Mouse (Mus musculus): ENCODE measurements around the gene Cpz.

Cpz gene

DNA sequence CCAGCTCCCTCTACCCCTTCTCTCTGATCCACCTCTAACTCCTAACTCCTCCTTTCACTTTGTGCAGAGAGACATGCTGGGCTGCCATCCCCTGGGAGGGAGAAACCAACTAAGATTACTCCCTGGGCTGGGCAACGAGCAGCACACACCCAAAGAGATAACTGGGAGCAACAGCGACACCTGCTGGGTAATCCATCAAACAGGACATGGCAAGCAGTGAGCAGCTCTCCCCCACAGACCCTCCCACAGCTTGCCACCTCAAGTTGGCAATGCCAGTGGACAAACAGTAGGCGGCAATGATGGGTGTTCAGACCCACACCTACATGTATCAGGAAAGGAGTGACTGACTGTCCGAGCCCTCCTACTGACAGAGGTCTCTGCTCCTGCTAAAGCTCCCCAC, 4.9 kb upstream of the Cpz start:
- no peak for DNase-seq (ENCODE audit: low spot score)

DNA sequence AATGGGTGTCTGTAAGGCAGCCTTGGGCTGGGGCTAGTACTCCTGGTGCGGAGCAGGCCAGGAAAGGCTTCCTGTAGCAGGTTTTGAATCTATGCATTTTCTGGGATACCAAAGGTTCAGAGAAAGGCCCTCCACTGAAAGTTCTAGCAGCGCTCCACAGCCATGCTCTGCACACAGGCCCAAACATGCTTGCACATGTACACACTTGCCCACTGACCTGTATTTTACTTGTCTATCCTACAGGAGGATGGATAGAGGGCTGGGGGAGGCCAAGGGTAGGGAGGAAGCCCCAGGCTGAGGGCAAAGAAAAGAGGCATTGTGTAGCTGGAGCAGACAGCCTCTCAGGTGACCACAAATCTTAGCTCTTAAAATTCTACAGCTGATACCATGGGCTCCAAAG, 1.1 kb downstream of the Cpz start:
- no peak for DNase-seq (ENCODE audit: low spot score)

DNA sequence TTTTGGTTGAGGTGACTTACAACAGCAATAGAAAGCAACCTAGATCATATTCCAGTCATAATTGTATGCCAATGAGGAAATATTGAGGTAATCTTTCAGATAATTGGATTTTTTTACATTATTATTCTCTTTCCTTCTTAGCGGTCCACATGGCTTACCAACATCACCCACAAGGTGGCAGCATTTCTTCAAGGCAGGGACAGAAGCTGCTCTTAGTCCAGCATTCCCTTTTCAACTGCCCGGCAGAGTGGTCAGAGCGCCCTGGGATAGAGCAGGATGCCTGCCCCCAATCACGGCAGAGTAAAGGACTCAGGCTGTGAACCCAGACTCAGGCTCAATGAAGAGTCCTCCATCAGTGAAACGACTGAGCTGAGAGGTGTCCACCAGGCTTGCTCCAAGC, 1.8 kb downstream of the Cpz start:
- no peak for DNase-seq (ENCODE audit: low spot score)

DNA sequence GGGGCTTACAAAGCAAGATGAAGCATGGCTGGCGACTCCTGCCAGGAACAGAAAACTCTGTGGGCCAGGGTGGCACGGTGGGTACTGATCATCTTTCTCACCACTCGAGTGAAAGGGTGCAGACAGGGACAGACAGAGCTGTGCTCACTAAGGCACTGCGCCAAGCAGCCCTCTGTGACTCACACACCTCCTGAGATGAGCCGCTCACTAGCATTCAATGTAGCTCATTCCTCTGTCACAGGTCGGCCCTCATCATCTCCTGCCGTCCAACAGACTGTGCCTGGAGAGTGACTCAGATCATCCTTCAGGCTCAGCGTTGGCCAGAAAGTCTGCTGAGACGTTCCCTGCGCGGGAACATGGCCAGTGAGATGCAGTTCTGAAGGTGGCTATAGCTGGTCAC, 8.7 kb downstream of the Cpz start:
- DNase-seq (ENCODE audit: low spot score): no peak

DNA sequence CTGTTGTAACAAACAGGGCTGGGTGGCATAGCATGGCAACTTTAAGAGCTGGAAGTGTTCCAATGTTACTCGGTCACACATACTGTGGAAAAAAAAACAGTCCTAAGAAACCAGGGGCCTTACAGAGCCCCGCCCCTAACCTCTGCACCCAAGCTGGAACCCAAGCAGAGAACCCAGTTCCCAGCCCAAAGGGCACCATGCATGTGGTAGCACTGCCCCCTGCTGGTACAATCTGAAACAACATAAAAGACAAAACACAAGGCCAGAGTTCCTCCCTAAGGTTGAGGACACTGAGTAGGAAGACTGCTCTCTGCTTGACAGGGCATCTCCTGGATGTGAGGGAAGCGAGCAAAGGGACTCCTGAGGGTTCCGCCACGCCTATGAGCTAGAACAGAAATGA, 14.9 kb downstream of the Cpz start:
- DNase-seq (ENCODE audit: low spot score): no peak

DNA sequence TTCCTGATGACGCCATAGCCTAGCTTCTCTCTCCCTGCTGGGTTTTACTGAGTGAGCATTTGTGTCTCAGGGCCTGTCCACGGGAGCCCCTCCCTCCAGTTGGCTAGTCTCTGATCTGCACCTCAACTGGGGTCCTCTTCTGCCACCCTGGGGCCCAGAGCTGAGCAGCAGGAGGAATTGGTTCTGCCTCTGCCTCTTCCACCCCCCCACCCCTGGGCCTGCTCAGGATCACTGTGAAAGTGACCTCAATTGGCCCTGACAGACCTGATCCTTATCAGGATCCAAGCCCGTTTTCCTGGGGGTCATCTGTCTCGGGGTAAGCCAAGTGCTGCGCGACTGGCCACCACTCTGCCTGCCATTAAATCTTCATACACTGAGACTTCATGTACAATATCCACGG, 20.5 kb downstream of the Cpz start:
- no peak for DNase-seq (ENCODE audit: low spot score)

DNA sequence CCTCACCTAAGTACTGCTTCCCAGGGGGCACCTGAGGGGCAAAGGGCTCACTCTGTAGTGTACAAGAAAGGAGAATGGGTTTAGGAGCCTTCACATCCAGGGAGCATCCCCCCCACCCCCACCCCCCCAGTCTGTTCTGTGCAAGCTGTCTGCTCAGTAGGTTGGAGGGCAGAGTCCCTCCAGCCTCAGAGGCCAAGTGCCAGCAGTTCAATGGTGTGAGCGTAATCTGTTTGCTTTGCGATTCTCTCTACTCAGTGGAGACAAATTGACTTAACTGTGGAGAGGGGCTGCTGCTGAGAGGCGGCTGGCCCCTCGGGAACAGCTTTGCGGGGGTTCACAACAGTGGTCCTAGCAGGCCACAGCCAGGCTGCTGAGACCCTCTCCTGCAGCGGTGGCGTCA, 28.2 kb downstream of the Cpz start:
- no peak for DNase-seq (ENCODE audit: low spot score)

DNA sequence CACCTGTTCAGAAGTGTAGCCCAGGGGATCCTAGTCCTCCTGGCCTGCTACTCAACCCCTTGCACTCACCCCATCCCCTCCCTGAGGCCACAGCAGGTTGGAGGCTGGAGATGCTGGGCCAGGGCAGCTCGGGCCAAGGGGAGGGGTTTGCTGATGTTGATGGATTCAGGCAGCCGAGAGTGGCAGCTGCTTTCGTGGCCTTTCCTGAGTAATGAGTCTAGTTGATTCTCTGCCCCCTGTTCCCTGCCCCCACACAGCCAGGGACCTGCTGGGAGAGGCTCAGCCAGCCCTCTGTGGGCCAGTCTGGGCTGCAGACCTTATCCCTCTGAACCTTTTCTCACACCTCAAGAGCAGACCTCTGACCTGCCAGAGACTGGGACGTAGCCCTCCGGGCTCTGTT, 29.5 kb downstream of the Cpz start:
- DNase-seq (ENCODE audit: low spot score): no peak

DNA sequence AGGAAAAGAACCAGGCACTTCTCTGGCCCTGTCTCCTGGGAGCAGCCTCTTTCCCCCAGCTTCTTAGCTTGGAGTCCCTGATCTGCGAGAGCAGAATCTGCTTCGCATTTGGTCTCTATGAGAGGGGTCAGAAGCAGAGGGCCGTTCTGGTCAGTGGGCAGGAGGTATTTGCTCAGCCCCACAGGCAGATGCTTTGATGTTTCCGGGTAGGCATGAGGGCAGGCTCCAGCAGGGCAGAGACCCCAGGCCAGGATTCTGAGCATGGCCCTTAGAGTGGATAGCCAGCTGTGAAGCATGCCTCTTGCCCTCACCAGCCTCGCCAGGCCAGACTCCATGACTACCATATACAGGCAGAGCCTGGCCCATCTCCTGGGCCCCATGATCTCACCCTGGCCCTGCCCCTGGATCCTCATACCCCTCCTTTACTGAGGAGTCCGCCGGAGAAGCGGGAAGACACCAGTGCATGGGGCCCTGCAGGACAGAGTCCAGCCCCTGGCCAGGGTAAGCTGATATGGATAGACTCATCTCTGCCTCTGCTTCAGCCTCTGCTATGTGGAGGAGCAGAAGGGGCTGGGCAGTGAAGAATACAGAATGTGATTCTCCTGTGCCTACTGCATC, 30.6 kb downstream of the Cpz start:
- DNase-seq (ENCODE audit: low spot score): no peak

DNA sequence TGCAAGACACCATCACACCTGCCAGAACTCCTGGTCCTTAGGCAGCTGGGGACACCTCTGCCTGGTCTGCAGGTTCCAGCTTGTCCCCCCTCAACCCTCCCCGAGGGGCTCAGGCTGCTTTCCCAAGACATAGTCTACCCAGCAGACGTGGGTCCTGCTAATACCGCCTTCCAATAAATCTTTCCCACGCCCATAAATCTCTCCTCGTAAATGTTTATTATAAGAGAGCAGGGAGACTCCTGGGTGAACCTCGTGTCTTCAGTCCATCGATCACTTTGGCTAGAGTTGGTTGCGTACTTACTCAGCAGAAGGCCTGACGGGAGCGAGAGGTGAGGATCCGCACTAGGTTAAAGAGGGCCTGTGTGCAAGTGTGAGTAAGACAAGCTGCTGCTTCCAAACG, 31.7 kb downstream of the Cpz start:
- no peak for DNase-seq (ENCODE audit: low spot score)

DNA sequence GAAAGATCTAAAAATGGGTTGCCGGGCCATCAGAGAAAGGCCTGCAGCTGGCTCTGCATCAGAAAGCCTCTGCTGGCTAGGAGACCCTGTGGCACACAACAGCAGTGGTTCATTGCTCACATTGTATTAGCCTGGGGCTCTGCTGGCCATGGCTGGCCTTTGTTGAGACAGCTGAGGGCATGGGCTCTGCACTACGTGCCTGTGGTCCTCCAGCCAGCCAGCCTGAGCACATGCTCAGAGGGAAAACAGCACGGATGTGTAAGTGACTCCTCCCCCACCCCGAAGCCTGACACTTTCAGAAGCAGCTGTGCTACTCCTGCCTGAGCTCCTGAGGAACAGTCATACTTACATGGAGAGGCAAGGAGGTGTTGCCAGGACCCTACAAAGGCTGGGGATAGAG, 46.0 kb downstream of the Cpz start:
- DNase-seq (ENCODE audit: low spot score): no peak

DNA sequence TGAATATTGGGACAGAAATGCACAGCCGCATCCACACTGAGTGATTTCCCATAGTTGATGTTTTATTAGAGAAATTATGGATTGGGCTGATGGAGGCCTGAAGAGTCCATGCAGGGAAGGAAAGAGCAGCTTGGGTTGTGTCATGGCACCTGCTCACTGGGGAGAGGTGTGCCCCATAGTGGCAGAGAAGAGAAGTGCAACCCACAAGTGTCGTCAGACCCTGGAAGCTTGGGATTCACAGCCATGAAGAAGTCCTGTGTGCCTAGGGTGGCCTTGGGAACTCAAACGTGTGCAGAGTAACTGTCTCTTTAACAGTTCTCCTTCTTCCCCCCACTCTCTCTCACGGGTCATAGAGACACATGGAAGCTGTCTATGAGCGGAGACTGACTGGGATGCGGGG, 50.3 kb downstream of the Cpz start:
- DNase-seq (ENCODE audit: low spot score): no peak

DNA sequence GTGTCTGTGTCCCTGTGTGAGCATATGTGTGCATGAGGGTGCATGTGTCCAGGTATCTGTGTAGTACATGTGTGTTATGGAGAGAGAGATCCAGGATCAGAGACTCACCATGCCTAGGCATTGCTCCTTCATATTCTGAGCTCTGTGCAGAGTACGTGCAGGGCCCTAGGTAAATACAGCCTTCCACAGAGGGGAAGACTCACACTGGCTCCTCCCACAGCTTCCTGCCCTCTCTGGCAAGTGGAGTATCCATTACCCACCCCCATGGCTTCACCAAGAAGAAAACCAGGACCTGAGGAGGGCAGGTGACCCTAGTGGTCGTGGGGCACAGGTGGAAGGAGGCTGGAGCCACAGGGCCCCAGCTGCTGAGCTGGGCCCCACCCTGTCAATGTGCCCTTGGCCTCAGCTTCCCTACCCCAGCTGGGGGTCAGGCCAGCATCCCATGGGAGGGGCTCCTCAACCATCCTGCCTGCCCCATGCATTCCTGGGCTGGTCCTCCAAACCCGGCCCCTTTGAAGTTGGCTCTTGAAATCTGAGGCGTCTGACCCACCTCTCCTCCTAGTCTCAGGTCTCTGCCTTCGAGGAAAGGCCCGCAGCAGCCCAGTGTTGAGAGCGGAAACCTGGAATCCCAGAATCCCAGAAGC, 54.5 kb downstream of the Cpz start:
- DNase-seq (ENCODE audit: low spot score): no peak

DNA sequence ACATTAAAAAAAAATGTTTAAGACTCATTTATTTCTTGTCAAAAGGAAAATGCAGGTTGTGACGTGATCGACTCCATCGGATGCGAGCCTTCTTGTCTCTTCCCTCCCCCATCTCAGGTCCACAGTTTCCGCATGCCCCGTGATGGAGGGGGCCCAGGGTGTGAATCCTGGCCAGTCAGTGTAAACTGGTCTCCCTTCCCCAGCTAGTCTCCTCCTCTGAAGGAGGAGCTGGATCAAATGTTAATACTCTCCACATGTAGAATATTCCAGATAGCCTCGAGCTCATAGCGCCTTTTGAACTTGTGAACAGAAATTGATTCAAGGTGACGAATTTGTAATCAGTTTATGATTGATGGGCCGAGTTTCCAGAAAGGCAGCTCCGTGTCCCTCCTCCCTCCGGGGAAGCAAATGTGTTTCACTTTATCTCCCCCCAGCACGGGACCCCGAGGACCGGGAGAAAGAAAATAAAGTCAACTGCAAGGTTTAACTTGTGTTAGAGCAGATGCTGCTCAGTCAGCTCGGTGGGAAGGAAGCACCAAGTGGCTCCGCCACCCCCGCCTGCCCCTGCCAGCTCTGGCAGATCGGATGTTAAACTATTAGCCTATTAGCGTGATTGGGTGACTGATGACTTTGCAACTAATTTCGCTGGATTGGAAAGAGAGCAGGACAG, 59.4 kb downstream of the Cpz start:
- no peak for DNase-seq (ENCODE audit: low spot score)

DNA sequence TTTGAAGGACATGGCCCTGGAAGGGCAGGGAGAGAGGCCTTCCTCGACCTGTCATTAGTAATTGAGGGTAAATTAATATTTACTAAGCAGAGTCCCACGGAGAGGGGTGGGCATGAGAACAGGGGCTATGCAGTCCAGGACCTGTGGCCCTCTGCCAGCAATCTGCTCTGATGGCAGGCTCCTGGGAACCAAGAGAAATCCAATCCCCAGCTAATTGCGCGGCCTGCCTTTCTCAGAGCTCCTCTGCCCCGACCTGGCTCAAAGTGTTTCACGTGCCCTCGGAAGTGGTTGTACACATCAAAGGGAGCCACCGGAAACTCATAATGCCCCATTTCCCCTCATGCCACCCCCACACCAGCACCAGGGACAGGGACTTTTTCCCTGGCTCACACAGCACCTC, 63.4 kb downstream of the Cpz start:
- no peak for DNase-seq (ENCODE audit: low spot score)

DNA sequence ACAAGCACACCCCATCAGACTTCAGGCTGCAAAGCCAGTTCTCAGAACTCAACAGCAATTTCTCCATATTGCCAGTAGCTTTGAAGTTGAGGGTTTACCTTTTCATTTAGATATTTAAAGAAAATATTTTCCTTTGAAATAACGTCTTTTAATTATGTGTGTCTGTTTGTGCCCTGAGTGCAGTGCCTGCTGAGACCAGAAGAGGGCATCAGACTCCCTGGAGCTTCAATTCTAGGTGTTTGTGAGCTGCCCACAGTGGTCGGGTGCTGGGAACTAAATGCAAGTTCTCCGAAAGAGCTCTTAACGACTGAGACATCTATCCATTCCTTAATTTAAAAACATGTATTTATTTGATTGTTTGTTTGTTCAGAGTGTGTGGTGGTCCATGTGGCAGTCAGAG, 65.7 kb downstream of the Cpz start:
- no peak for DNase-seq (ENCODE audit: low spot score)

DNA sequence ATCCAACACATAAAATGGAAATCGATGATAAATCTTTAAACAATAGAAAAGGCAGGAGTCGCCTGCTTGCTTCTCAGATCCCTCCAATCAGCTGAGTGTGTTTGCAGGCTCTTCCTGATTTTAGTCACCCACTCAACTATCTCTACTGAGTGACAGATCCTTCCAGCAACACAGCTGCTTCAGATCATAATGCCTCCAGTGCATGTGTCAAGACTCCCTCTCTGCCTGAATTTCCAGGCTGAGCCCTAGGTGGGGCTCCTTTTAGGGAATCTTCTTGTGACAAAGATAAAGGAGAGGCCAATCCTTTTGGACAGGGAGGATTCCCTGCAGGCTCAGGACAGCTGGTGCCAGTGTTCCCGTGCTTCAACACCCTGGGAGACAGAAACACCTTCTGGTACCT, 67.2 kb downstream of the Cpz start:
- no peak for DNase-seq (ENCODE audit: low spot score)

DNA sequence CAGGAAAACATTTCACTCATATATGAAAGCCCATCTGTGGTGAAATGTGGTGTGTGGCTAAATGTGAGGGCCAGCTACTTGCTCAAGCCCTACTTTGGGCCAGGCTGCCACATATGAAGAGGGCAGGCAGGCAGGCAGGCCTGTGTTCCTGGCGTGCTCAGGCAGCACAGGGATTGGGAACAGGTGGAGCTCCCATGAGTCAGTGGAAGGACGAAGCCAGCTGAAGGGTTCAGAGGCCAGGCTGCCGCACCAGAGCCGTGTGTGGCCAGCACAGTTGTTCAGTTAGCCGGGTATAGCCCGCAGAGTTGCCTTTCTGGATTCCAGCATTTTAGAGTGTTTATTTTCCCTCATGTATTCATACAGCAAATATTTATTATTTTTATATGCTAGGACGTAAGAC, 68.1 kb downstream of the Cpz start:
- no peak for DNase-seq (ENCODE audit: low spot score)

DNA sequence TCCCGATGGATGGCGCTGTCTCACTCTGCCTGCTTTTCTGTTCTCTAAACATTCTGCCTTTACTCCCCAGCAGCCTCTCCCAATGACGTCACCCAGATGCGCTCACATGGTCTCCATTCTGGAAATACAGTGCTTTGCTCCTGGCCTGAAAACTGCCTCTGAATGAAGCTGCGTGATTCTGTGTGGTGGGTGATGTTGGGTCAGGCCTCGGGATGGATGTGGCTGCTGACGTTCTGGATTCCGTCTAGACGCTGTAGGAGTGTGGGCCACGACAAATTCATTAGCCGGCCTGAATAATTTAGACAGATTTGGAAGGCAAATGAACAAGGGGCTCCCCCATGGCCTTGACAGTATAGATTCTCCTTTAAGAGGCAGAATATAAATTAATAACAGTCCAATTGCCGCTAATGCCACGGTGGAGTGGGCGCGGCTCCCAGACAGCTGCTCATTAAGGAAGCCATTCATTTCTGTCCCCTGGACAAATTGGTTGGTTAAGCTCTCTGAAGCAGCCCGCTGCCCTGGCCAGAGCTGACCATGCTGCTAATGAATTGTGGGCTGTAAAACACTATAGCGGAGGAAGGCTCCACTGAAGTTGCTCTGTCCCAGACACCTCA, 71.2 kb downstream of the Cpz start:
- no peak for DNase-seq (ENCODE audit: low spot score)
